Mouse (Mus musculus): Measurements from ENCODE around the gene Gm11937. TPM values are rescaled to one million over a fixed set of nuclear protein-coding genes. Genes with fewer than 3 reads are reported as not detected.

Gm11937 gene
- total RNA-seq, 4 experiments from 2014 or later, result not detected

DNA sequence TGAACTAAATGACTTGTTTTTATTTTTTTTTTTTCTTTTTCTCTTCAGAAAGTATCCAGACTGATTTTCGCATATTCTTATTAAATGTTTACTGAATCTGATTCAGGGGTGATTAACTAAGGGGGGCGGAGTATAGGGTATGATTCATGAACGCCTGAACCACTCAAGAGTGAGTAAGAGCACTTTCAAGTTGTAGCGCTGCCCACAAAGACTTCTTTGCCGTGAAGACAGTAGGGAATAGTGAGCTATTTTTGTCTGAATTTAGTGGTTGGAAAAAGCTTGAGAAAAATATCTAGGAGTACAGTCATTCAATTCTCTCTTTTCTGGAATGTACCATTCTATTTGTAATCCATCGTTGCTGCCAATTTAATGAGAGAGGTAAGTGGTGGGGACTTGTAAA, 28.4 kb downstream of the Gm11937 start:
- DNase-seq (ENCODE audit: low spot score in 2 of 2), result no peak

DNA sequence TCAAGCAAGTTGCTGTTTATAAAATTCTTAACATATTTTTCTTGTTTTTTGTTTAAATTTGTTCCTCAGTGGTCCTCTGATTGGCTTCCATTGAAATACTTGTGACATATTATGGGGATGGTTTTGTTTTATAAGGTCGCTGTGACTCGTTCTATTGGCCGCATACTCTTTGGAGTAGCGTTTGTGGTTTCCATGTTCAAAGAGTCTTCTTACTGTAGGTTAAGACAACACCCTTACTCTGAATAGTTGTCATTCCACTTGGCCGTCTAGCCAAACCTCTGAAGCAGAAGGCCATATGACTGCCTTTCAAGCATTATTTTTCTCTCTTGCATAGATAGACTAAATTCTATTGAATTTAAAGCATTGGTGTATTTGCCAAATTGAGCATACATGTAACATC, 28.9 kb downstream of the Gm11937 start:
- DNase-seq (ENCODE audit: low spot score in 2 of 2), result no peak

DNA sequence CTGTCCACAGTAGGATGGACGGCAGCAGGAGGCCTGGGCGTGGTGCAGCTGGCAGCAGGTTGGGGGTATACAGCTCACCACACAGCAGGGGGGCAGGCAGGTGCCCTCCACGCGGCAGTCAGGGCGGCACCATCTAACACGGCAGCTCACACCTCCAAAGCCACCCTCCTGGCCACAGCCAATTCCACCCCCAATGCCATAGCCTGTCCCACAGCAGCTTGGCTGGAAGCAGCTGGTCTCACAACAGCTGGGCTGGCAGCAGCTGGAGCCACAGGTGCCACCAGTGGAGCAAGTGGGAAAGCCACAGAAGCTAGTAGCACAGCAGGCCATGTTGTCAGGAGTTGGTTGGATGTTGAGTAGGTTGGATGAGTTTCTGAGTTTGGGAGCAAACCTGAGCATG, 29.4 kb downstream of the Gm11937 start, which contains the start of gene Krtap1-5:
Krtap1-5 (minus strand) TSS at position 381 of the 400 bp plus-strand sequence.
- no peak for DNase-seq (ENCODE audit: low spot score in 2 of 2)

DNA sequence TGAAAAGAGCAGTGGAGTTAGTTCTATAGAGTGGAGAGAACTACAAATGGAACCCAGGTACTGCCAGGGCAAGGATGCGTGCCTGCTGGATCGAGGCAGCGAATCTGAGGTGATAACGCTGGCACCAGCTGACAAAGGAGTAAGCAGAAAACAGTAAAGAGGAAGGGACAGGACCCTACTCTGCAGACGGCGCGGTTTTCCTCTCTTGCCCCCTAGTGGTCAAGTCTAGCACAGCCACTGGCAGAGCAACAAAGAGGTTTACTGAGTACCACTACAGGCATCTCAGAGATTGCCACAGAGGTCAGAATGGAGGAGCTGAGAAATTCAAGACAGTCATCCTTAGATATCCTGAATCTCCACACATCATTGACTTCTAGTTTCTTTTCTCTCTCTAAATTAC, 35.9 kb downstream of the Gm11937 start:
- no peak for DNase-seq (ENCODE audit: low spot score in 2 of 2)

DNA sequence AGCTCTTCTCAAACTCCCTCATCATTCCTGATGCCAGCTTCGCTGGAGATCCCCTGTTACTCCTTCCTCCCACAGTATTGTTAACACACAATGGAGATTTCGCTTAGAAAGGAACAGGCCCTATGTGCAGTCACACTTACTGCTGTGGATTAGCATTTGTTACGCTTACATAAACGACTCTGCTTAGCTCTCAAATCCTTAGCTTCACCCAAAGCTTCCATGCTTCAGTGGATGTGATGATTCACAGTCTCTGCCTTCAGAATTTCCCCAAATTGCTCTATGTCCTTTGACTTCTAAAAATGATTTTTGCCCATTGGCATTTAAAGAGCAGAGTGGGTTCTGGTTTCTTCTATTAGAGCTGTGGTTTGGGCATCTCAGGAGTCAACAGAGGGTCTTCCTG, 36.8 kb downstream of the Gm11937 start:
- no peak for DNase-seq (ENCODE audit: low spot score in 2 of 2)

DNA sequence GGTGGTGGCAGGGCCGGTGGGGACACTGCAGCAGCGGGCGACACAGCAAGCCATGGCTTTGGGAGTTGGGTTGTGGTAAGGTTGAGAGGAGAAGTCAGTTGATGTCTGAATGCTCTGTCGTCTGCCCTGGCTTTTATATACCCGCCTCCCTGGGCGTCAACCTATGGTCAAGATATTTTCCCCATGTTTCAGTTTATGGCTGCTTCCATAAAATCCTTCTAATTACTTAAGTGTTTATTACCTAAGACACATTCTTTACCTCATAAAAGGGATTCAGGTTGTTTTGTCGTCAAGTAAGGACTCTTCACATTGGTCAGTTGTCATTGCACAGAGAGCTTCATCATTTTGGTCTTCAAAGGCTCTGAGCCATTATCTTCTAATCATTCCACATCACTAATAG, 43.5 kb downstream of the Gm11937 start, which contains the start of gene Krtap3-1:
Krtap3-1 (minus strand) TSS at position 101 of the 400 bp plus-strand sequence.
- DNase-seq (ENCODE audit: low spot score in 2 of 2), result no peak

DNA sequence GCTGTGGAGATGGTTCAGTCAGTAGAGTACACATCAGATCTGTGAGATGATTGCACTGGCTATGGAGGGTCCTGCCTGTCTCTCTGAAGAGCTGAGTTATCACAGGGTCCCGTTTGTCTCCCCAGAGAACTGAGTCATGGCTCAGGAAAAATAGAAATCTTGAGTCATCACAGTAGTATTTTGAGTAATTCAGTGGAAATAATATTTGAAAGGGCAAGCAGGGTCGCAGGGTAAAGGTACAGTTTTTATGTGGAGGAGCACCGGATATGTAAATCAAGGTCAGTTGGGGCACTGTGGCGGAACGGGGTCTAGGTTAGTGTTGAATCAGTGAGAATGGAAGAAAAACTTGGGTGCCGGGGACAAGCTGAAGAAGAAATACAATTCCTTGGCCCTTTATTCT, 47.4 kb downstream of the Gm11937 start:
- no peak for DNase-seq (ENCODE audit: low spot score in 2 of 2)

Other genes with a start within 250 kb of the Gm11937 start
- gene Krt28, start 235.3 kb downstream of the Gm11937 start, total RNA-seq (2022), result not detected
- gene Krt10, start 220.8 kb downstream of the Gm11937 start, total RNA-seq (2022), result 1 to 10 TPM; 3.5 to 4.4 (median 3.8) TPM
- gene Krt12, start 187.9 kb downstream of the Gm11937 start, total RNA-seq (2022), result under 1 TPM in 1 of 4 experiments, not detected in 3; 0.17 TPM
- under 1 TPM in 1 of 4 experiments, not detected in 3; 0.13 TPM for gene Krt20, start 172.0 kb downstream of the Gm11937 start, total RNA-seq (2022)
- not detected for gene Krt23, start 117.1 kb downstream of the Gm11937 start, total RNA-seq (2022)
- gene Krt39, start 88.9 kb downstream of the Gm11937 start, total RNA-seq (2022), result not detected
- gene Krt40, start 67.0 kb downstream of the Gm11937 start, total RNA-seq (2022), result not detected
- not detected for gene Krtap3-3, start 59.3 kb downstream of the Gm11937 start, total RNA-seq (2022)
- not detected for gene Krtap3-2, start 53.3 kb downstream of the Gm11937 start, total RNA-seq (2022)
- gene Gm11939, start 50.7 kb downstream of the Gm11937 start, total RNA-seq (2022), result not detected
- not detected for gene Krtap3-1, start 43.6 kb downstream of the Gm11937 start, total RNA-seq (2022)
- gene Krtap1-5, start 29.2 kb downstream of the Gm11937 start, total RNA-seq (2022), result not detected
- not detected for gene Krtap1-4, start 26.5 kb downstream of the Gm11937 start, total RNA-seq (2022)
- not detected for gene Krtap1-3, start 18.9 kb downstream of the Gm11937 start, total RNA-seq (2022)
- gene Krtap9-3, start 12.1 kb downstream of the Gm11937 start, total RNA-seq (2022), result not detected
- gene Gm11938, start 6.9 kb downstream of the Gm11937 start, total RNA-seq (2022), result not detected
- not detected for gene Krtap2-4, start 4.7 kb upstream of the Gm11937 start, total RNA-seq (2022)
- gene Gm11562, start 10.2 kb upstream of the Gm11937 start, total RNA-seq (2022), result not detected
- gene Krtap4-1, start 18.0 kb upstream of the Gm11937 start, total RNA-seq (2022), result not detected
- not detected for gene Krtap4-2, start 24.9 kb upstream of the Gm11937 start, total RNA-seq (2022)
- gene Krtap4-7, start 33.9 kb upstream of the Gm11937 start, total RNA-seq (2022), result not detected
- gene Gm11555, start 40.0 kb upstream of the Gm11937 start, total RNA-seq (2022), result not detected
- gene Gm11563, start 48.8 kb upstream of the Gm11937 start, total RNA-seq (2022), result not detected
- gene Krtap4-6, start 55.8 kb upstream of the Gm11937 start, total RNA-seq (2022), result not detected
- gene Gm14190, start 80.6 kb upstream of the Gm11937 start, total RNA-seq (2022), result not detected
- gene Gm14180, start 124.1 kb upstream of the Gm11937 start, total RNA-seq (2022), result not detected
- not detected for gene Gm11595, start 162.7 kb upstream of the Gm11937 start, total RNA-seq (2022)
- gene Krtap4-8, start 170.5 kb upstream of the Gm11937 start, total RNA-seq (2022), result not detected
- gene Krtap4-9, start 175.0 kb upstream of the Gm11937 start, total RNA-seq (2022), result not detected
- not detected for gene Gm11596, start 183.3 kb upstream of the Gm11937 start, total RNA-seq (2022)
- gene Gm11569, start 188.7 kb upstream of the Gm11937 start, total RNA-seq (2022), result not detected
- not detected for gene Gm11554, start 194.3 kb upstream of the Gm11937 start, total RNA-seq (2022)
- gene Krtap4-13, start 199.7 kb upstream of the Gm11937 start, total RNA-seq (2022), result not detected
- gene Gm11564, start 205.5 kb upstream of the Gm11937 start, total RNA-seq (2022), result not detected
- gene 2300003K06Rik, start 227.9 kb upstream of the Gm11937 start, total RNA-seq (2022), result not detected
- not detected for gene Krtap4-16, start 241.4 kb upstream of the Gm11937 start, total RNA-seq (2022)
- not detected for gene Gm11568, start 247.7 kb upstream of the Gm11937 start, total RNA-seq (2022)

Measured in gastrocnemius, adult 8-10 months (tissue).